Mouse (Mus musculus): ENCODE data around the gene F2r. TPM values are rescaled to one million over a fixed set of nuclear protein-coding genes. Genes with fewer than 3 reads are reported as not detected.

The F2r gene
- polyA plus RNA-seq, 1 experiment from 2014 or later: 58.5 TPM

GRCm38 (mm10) chr13:95596689-95597088 lies 21.6 kb downstream of the F2r start:
- Histone ChIP-seq H3K9me3 (ENCODE audit: control insufficient read depth, low read length) (no peaks in the 10 kb centered on the region), H3K9ac (ENCODE audit: low read length) (no peak overlapping the region), H3K4me1 (replicated peaks; ENCODE audit: control insufficient read depth, insufficient read depth, low read length) (no peaks in the 10 kb centered on the region), H3K4me3 (ENCODE audit: low read depth, low read length) (no peak overlapping the region), H3K36me3 (ENCODE audit: control insufficient read depth, insufficient read depth, low read length) (no peaks in the 10 kb centered on the region), H3K27me3 (replicated peaks; ENCODE audit: control insufficient read depth, insufficient read depth, low read length) (no peaks in the 10 kb centered on the region), H3K27ac (ENCODE audit: low read depth) (no peak overlapping the region), H3K4me2 (ENCODE audit: low read length) (no peak overlapping the region)
- ATAC-seq (replicated peaks; ENCODE audit: low FRiP score, low TSS enrichment, low read depth) (no peak), DNase-seq (ENCODE audit: low spot score) (peak; percentile 47)
- 84% methylated on average over 7 of the region's 7 CpGs for WGBS

- Histone ChIP-seq H3K27ac (ENCODE audit: low read depth) (no peak overlapping the region), H3K36me3 (ENCODE audit: control insufficient read depth, insufficient read depth, low read length) (no peaks in the 10 kb centered on the region)
- ATAC-seq (replicated peaks; ENCODE audit: low FRiP score, low TSS enrichment, low read depth): no peak
Measured at GRCm38 (mm10) chr13:95595921-95596320, 22.4 kb downstream of the F2r start.

GRCm38 (mm10) chr13:95595411-95595810 lies 22.9 kb downstream of the F2r start:
- Histone ChIP-seq H3K4me1 (replicated peaks; ENCODE audit: control insufficient read depth, insufficient read depth, low read length) (no peaks in the 10 kb centered on the region), H3K4me3 (ENCODE audit: low read depth, low read length) (no peak overlapping the region), H3K27me3 (replicated peaks; ENCODE audit: control insufficient read depth, insufficient read depth, low read length) (no peaks in the 10 kb centered on the region), H3K36me3 (ENCODE audit: control insufficient read depth, insufficient read depth, low read length) (no peaks in the 10 kb centered on the region), H3K27ac (ENCODE audit: low read depth) (no peak overlapping the region), H3K9me3 (ENCODE audit: control insufficient read depth, low read length) (no peaks in the 10 kb centered on the region), H3K4me2 (ENCODE audit: low read length) (no peak overlapping the region), H3K9ac (ENCODE audit: low read length) (no peak overlapping the region)
- ATAC-seq (replicated peaks; ENCODE audit: low FRiP score, low TSS enrichment, low read depth): no peak
- WGBS: 65% methylated on average over 7 of the region's 7 CpGs
- peak; percentile 49 for DNase-seq (ENCODE audit: low spot score)

More at GRCm38 (mm10) chr13:95595921-95596320, 22.4 kb downstream of the F2r start:
- DNase-seq (ENCODE audit: low spot score): peak; percentile 32
- Histone ChIP-seq H3K4me3 (ENCODE audit: low read depth, low read length) (no peak overlapping the region), H3K9ac (ENCODE audit: low read length) (no peak overlapping the region), H3K27me3 (replicated peaks; ENCODE audit: control insufficient read depth, insufficient read depth, low read length) (no peaks in the 10 kb centered on the region), H3K4me2 (ENCODE audit: low read length) (no peak overlapping the region), H3K4me1 (replicated peaks; ENCODE audit: control insufficient read depth, insufficient read depth, low read length) (no peaks in the 10 kb centered on the region), H3K9me3 (ENCODE audit: control insufficient read depth, low read length) (no peaks in the 10 kb centered on the region)
- 71% methylated on average over 5 of the region's 5 CpGs for WGBS

- no peak overlapping the region for H3K27ac ChIP-seq (ENCODE audit: low read depth)
- H3K4me1 ChIP-seq (replicated peaks; ENCODE audit: control insufficient read depth, insufficient read depth, low read length): no peaks in the 10 kb centered on the region
- H3K9ac ChIP-seq (ENCODE audit: low read length): no peak overlapping the region
- no peak overlapping the region for H3K4me3 ChIP-seq (ENCODE audit: low read depth, low read length)
- 71% methylated on average over 10 of the region's 10 CpGs for WGBS
- DNase-seq (ENCODE audit: low spot score) (no peak), ATAC-seq (replicated peaks; ENCODE audit: low FRiP score, low TSS enrichment, low read depth) (no peak)
- no peak overlapping the region for H3K4me2 ChIP-seq (ENCODE audit: low read length)
- no peaks in the 10 kb centered on the region for H3K9me3 ChIP-seq (ENCODE audit: control insufficient read depth, low read length)
- no peaks in the 10 kb centered on the region for H3K27me3 ChIP-seq (replicated peaks; ENCODE audit: control insufficient read depth, insufficient read depth, low read length)
- no peaks in the 10 kb centered on the region for H3K36me3 ChIP-seq (ENCODE audit: control insufficient read depth, insufficient read depth, low read length)
Measured at GRCm38 (mm10) chr13:95592860-95593259, 25.4 kb downstream of the F2r start.

- WGBS: 87% methylated on average over 3 of the region's 3 CpGs
- H3K36me3 ChIP-seq (ENCODE audit: control insufficient read depth, insufficient read depth, low read length): no peaks in the 10 kb centered on the region
- H3K27ac ChIP-seq (ENCODE audit: low read depth): no peak overlapping the region
- no peak for ATAC-seq (replicated peaks; ENCODE audit: low FRiP score, low TSS enrichment, low read depth)
- DNase-seq (ENCODE audit: low spot score): no peak
- no peak overlapping the region for H3K4me3 ChIP-seq (ENCODE audit: low read depth, low read length)
- H3K27me3 ChIP-seq (replicated peaks; ENCODE audit: control insufficient read depth, insufficient read depth, low read length): no peaks in the 10 kb centered on the region
- no peak overlapping the region for H3K9ac ChIP-seq (ENCODE audit: low read length)
- H3K4me1 ChIP-seq (replicated peaks; ENCODE audit: control insufficient read depth, insufficient read depth, low read length): no peaks in the 10 kb centered on the region
- H3K9me3 ChIP-seq (ENCODE audit: control insufficient read depth, low read length): no peaks in the 10 kb centered on the region
- H3K4me2 ChIP-seq (ENCODE audit: low read length): no peak overlapping the region
Measured at GRCm38 (mm10) chr13:95591606-95592005, 26.7 kb downstream of the F2r start.

GRCm38 (mm10) chr13:95587628-95588027 lies 30.7 kb downstream of the F2r start:
- Histone ChIP-seq H3K36me3 (ENCODE audit: control insufficient read depth, insufficient read depth, low read length) (no peaks in the 10 kb centered on the region), H3K4me2 (ENCODE audit: low read length) (no peak overlapping the region), H3K9me3 (ENCODE audit: control insufficient read depth, low read length) (no peaks in the 10 kb centered on the region), H3K27me3 (replicated peaks; ENCODE audit: control insufficient read depth, insufficient read depth, low read length) (no peaks in the 10 kb centered on the region), H3K9ac (ENCODE audit: low read length) (no peak overlapping the region), H3K4me1 (replicated peaks; ENCODE audit: control insufficient read depth, insufficient read depth, low read length) (no peaks in the 10 kb centered on the region), H3K4me3 (ENCODE audit: low read depth, low read length) (no peak overlapping the region), H3K27ac (ENCODE audit: low read depth) (no peak overlapping the region)
- DNase-seq (ENCODE audit: low spot score) (no peak), ATAC-seq (replicated peaks; ENCODE audit: low FRiP score, low TSS enrichment, low read depth) (no peak)
- 90% methylated on average over 4 of the region's 4 CpGs for WGBS

GRCm38 (mm10) chr13:95584898-95585297 lies 33.4 kb downstream of the F2r start:
- Histone ChIP-seq H3K4me2 (ENCODE audit: low read length) (no peak overlapping the region), H3K4me1 (replicated peaks; ENCODE audit: control insufficient read depth, insufficient read depth, low read length) (no peaks in the 10 kb centered on the region), H3K36me3 (ENCODE audit: control insufficient read depth, insufficient read depth, low read length) (no peaks in the 10 kb centered on the region), H3K9me3 (ENCODE audit: control insufficient read depth, low read length) (no peaks in the 10 kb centered on the region), H3K9ac (ENCODE audit: low read length) (no peak overlapping the region), H3K27ac (ENCODE audit: low read depth) (no peak overlapping the region), H3K27me3 (replicated peaks; ENCODE audit: control insufficient read depth, insufficient read depth, low read length) (no peaks in the 10 kb centered on the region), H3K4me3 (ENCODE audit: low read depth, low read length) (no peak overlapping the region)
- DNase-seq (ENCODE audit: low spot score): no peak
- ATAC-seq (replicated peaks; ENCODE audit: low FRiP score, low TSS enrichment, low read depth): no peak
- WGBS: 83% methylated on average over 5 of the region's 5 CpGs

- Histone ChIP-seq H3K9me3 (ENCODE audit: control insufficient read depth, low read length) (no peaks in the 10 kb centered on the region), H3K9ac (ENCODE audit: low read length) (no peak overlapping the region), H3K4me2 (ENCODE audit: low read length) (no peak overlapping the region), H3K27ac (ENCODE audit: low read depth) (no peak overlapping the region), H3K4me3 (ENCODE audit: low read depth, low read length) (no peak overlapping the region), H3K36me3 (ENCODE audit: control insufficient read depth, insufficient read depth, low read length) (no peaks in the 10 kb centered on the region), H3K27me3 (replicated peaks; ENCODE audit: control insufficient read depth, insufficient read depth, low read length) (no peaks in the 10 kb centered on the region), H3K4me1 (replicated peaks; ENCODE audit: control insufficient read depth, insufficient read depth, low read length) (no peaks in the 10 kb centered on the region)
- DNase-seq (ENCODE audit: low spot score) (no peak), ATAC-seq (replicated peaks; ENCODE audit: low FRiP score, low TSS enrichment, low read depth) (no peak)
- WGBS: 66% methylated on average over 19 of the region's 19 CpGs
Measured at GRCm38 (mm10) chr13:95583237-95584189, 34.8 kb downstream of the F2r start.

GRCm38 (mm10) chr13:95581850-95582249 lies 36.4 kb downstream of the F2r start:
- Histone ChIP-seq H3K27ac (ENCODE audit: low read depth) (no peak overlapping the region), H3K4me3 (ENCODE audit: low read depth, low read length) (no peak overlapping the region), H3K4me1 (replicated peaks; ENCODE audit: control insufficient read depth, insufficient read depth, low read length) (no peaks in the 10 kb centered on the region), H3K27me3 (replicated peaks; ENCODE audit: control insufficient read depth, insufficient read depth, low read length) (no peaks in the 10 kb centered on the region), H3K9ac (ENCODE audit: low read length) (no peak overlapping the region), H3K9me3 (ENCODE audit: control insufficient read depth, low read length) (no peaks in the 10 kb centered on the region), H3K4me2 (ENCODE audit: low read length) (no peak overlapping the region), H3K36me3 (ENCODE audit: control insufficient read depth, insufficient read depth, low read length) (no peaks in the 10 kb centered on the region)
- 42% methylated on average over 1 of the region's 1 CpGs for WGBS
- DNase-seq (ENCODE audit: low spot score): no peak
- no peak for ATAC-seq (replicated peaks; ENCODE audit: low FRiP score, low TSS enrichment, low read depth)

Measured in intestine, embryonic 14.5 days (tissue).